In the genomic region with DNA sequence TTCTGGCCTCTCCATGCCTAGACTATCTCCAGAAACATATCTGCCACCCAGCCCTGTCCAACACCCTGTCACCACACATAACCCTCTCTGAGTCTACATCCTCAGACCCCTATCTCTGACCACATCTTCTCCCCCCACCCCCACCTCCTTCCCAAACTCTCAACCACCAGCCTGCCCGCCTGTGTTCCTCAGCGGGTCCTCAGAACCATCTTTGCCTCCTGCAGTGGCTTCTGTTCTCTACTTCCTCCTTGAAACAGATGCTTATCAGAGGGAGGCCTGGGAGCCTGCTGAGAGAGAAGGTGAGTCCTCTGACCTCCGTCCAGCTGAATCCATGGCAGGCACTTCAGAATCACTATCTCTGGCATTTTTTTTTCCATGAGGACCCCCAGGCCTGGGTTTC, we compare ENCODE assay signal across 24 mouse cellular contexts.
DNase-seq lines count a peak whose midpoint lies in the region; ATAC-seq and TF ChIP-seq lines count a peak whose summit lies in the region.
"Had no signal": no experiment of that assay in that cellular context is flagged by ENCODE, and none has a peak within 500 bp of the region (broad histone marks: within the 10 kb centered on the region; RNA-seq: fewer than 3 reads in every experiment).

No protein-coding gene starts in this region.

- no peaks in the 10 kb centered on the region for H3K4me1 ChIP-seq in MEL (ENCODE audit: control insufficient read depth in 1 of 2, insufficient read depth in 2 of 2, low read length in 2 of 2)
- H3K4me1 ChIP-seq: embryonic facial prominence, embryonic 12.5 days; embryonic facial prominence, embryonic 15.5 days; heart, embryonic 10.5 days; heart, embryonic 13.5 days; hindbrain, embryonic 15.5 days; intestine, embryonic 15.5 days had no signal

- H3K36me3 ChIP-seq in MEL (ENCODE audit: control insufficient read depth in 1 of 2, insufficient read depth in 2 of 2, low read length in 2 of 2), result no peaks in the 10 kb centered on the region
- H3K36me3 ChIP-seq: embryonic facial prominence, embryonic 12.5 days; embryonic facial prominence, embryonic 15.5 days; heart, embryonic 10.5 days; heart, embryonic 13.5 days; hindbrain, embryonic 12.5 days; hindbrain, embryonic 15.5 days; intestine, embryonic 15.5 days had no signal

- no peak overlapping the region for H3K27ac ChIP-seq in MEL (ENCODE audit: control insufficient read depth, low read depth, low read length)
- H3K27ac ChIP-seq: embryonic facial prominence, embryonic 12.5 days; embryonic facial prominence, embryonic 15.5 days; heart, adult 2 months; heart, embryonic 10.5 days; heart, embryonic 13.5 days; hindbrain, embryonic 12.5 days; hindbrain, embryonic 15.5 days; intestine, embryonic 15.5 days had no signal

- peak; percentile 85 for ATAC-seq in granulocyte monocyte progenitor cell, adult 5-6 weeks (replicated peaks; ENCODE audit: poor library complexity, severe bottlenecking)
- peak; percentile 39; the same call in 1 of the 2 replicates for ATAC-seq in megakaryocyte-erythroid progenitor cell, adult 5-6 weeks (replicated peaks; ENCODE audit: low FRiP score, low TSS enrichment, poor library complexity, severe bottlenecking)
- ATAC-seq: forebrain, embryonic 14.5 days; forebrain, postnatal 0 days; intestine, embryonic 15.5 days had no signal

- TF ChIP-seq RAD21 in MEL (IDR thresholded peaks at IDR 0.05; ENCODE audit: low read depth, low read length), result no peak

- TF ChIP-seq EP300 in MEL (IDR thresholded peaks at IDR 0.05; ENCODE audit: low read depth in 1 of 2, low read length in 2 of 2), result no peak

- no peaks in the 10 kb centered on the region for H3K9me3 ChIP-seq in MEL (replicated peaks; ENCODE audit: insufficient read depth, low read length)
- H3K9me3 ChIP-seq: embryonic facial prominence, embryonic 12.5 days; embryonic facial prominence, embryonic 15.5 days; heart, embryonic 10.5 days; heart, embryonic 13.5 days; hindbrain, embryonic 12.5 days; hindbrain, embryonic 15.5 days; intestine, embryonic 15.5 days had no signal

- H3K9ac ChIP-seq in MEL (ENCODE audit: control insufficient read depth, low read depth, low read length, poor library complexity, severe bottlenecking), result no peak overlapping the region
- H3K9ac ChIP-seq: embryonic facial prominence, embryonic 12.5 days; embryonic facial prominence, embryonic 15.5 days; forebrain, postnatal 0 days; heart, embryonic 13.5 days; hindbrain, embryonic 12.5 days; hindbrain, embryonic 15.5 days; intestine, embryonic 15.5 days had no signal

- H3K4me3 ChIP-seq in MEL (ENCODE audit: control insufficient read depth in 1 of 2, insufficient read depth in 1 of 2, low read depth in 2 of 2, low read length in 2 of 2), result no peak overlapping the region
- H3K4me3 ChIP-seq: embryonic facial prominence, embryonic 12.5 days; embryonic facial prominence, embryonic 15.5 days; heart, adult 2 months; heart, embryonic 10.5 days; heart, embryonic 13.5 days; hindbrain, embryonic 12.5 days; hindbrain, embryonic 15.5 days; intestine, embryonic 15.5 days had no signal

- no peak for TF ChIP-seq CTCF in MEL (IDR thresholded peaks at IDR 0.05 in 2 of 3, conservative IDR thresholded peaks at IDR 0.05 in 1 of 3; ENCODE audit: control insufficient read depth in 1 of 3, insufficient read depth in 1 of 3, low read depth in 2 of 3, low read length in 3 of 3, poor library complexity in 1 of 3, severe bottlenecking in 1 of 3)

- H3K27me3 ChIP-seq in MEL (ENCODE audit: control insufficient read depth in 1 of 2, insufficient read depth in 2 of 2, low read length in 2 of 2), result no peaks in the 10 kb centered on the region
- H3K27me3 ChIP-seq: hindbrain, embryonic 15.5 days; intestine, embryonic 15.5 days had no signal

- H3K79me2 ChIP-seq in MEL (ENCODE audit: control insufficient read depth, insufficient read depth, low read length, poor library complexity), result no peaks in the 10 kb centered on the region

- TF ChIP-seq POLR2A in MEL (IDR thresholded peaks at IDR 0.05; ENCODE audit: control insufficient read depth in 1 of 2, insufficient read depth in 1 of 2, low read depth in 1 of 2, low read length in 2 of 2, poor library complexity in 1 of 2), result no peak

- DNase-seq in 416B (ENCODE audit: low read depth), result peak; percentile 45
- DNase-seq in MEL (ENCODE audit: low read depth, low spot score), result peak; percentile 3
- no peak for DNase-seq in ovary, postnatal 14 days (ENCODE audit: low spot score)
- DNase-seq in kidney, adult 18-20 months, result no peak
- DNase-seq: adrenal gland, adult 8-10 months; adrenal gland, postnatal 25 days; cerebellum, adult 18-20 months; cerebellum, adult 9-10 months; cerebellum, postnatal 14 days; forebrain, postnatal 0 days; gastrocnemius, postnatal 25 days; heart, adult 2 months; heart, postnatal 14 days; heart, postnatal 4 days had no signal

TF ChIP-seq in MEL, 35 proteins besides CTCF, POLR2A, EP300 and RAD21:
- TF ChIP-seq MAX (IDR thresholded peaks at IDR 0.05; ENCODE audit: low read length), result no peak
- no peak for TF ChIP-seq KAT2A (conservative IDR thresholded peaks at IDR 0.05; ENCODE audit: low read depth, low read length)
- TF ChIP-seq UBTF (IDR thresholded peaks at IDR 0.05; ENCODE audit: borderline replicate concordance, insufficient read depth, low read depth, low read length), result no peak
- no peak for TF ChIP-seq MAFK (IDR thresholded peaks at IDR 0.05; ENCODE audit: borderline replicate concordance, low read depth, low read length)
- no peak for TF ChIP-seq NELFE (IDR thresholded peaks at IDR 0.05; ENCODE audit: low read depth, low read length)
- TF ChIP-seq GATA1 (IDR thresholded peaks at IDR 0.05; ENCODE audit: low read depth, low read length), result no peak
- TF ChIP-seq MEF2A (IDR thresholded peaks at IDR 0.05; ENCODE audit: extremely low read depth, insufficient replicate concordance, low read depth, low read length, poor library complexity, severe bottlenecking), result no peak
- TF ChIP-seq USF1 (IDR thresholded peaks at IDR 0.05; ENCODE audit: low read depth, low read length), result no peak
- no peak for TF ChIP-seq ZKSCAN1 (IDR thresholded peaks at IDR 0.05; ENCODE audit: low read depth, low read length)
- TF ChIP-seq MXI1 (IDR thresholded peaks at IDR 0.05; ENCODE audit: low read depth, low read length), result no peak
- TF ChIP-seq ZNF384 (IDR thresholded peaks at IDR 0.05; ENCODE audit: low read depth, low read length), result no peak
- no peak for TF ChIP-seq MYB (IDR thresholded peaks at IDR 0.05; ENCODE audit: low read depth, low read length)
- TF ChIP-seq RCOR1 (IDR thresholded peaks at IDR 0.05; ENCODE audit: low read depth, low read length), result no peak
- TF ChIP-seq CHD1 (IDR thresholded peaks at IDR 0.05; ENCODE audit: low read depth, low read length), result no peak
- TF ChIP-seq HCFC1 (IDR thresholded peaks at IDR 0.05; ENCODE audit: low read depth, low read length), result no peak
- TF ChIP-seq BHLHE40 (IDR thresholded peaks at IDR 0.05; ENCODE audit: borderline replicate concordance, low read depth, low read length), result no peak
TF ChIP-seq in MEL: peak in this region for 0.

Comparison
In these comparisons a context has a peak if more than half of its experiments do, and no peak if none do; other contexts are left out.
1. DNase-seq: peak in 416B (single experiment) and MEL (single experiment); none in ovary, postnatal 14 days (single experiment) and kidney, adult 18-20 months (single experiment).